Mouse (Mus musculus): ENCODE results near the gene Sparcl1.

DNA sequence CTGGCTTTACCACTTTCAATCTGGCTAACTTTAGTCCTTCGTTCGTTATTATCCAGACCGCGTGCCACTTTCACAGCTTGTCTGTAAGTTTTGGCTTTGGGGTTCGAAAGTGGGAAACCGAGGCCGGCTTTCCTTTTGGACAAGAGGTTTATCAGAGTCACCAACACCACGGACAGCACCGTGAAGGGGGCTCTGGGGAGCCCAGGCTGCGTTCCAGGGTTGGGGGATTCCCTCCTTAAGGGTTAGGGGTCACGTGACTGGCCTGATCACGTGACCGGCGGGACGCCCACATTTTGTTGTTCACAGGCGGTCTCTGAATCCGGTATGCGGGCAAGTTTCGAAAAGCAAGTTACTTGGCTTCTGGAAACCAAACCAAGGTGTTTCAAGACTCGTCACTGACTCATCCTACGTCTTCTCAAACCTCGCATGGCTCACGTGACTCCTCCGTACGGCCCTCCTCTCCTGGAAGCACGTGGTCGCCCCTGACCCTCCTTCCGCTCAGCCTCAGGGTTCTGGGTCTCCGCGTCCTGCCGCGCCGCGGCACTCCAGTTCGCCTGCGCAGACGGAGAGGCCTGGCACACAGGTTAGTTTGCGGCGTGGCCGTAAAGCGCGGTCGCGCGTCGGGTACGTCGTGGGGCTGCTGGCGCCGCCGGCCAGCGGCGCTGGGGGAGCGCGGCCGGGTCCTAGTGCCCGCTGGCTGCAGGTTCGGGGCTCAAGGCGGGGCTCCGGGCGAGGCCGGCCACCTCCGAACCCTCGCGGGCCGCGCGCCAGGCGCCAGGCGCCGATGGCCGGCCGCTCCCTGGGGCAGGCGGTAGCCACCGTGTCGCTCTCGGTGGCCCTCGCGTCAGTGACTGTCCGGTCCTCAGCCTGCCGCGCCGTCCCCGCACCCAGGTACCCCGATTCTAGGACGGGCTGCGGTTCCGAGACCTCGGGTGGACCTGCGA, 67.0 kb downstream of the Sparcl1 start, which contains the start of gene Nudt9:
- TF ChIP-seq CTCF (IDR thresholded peaks at IDR 0.05; ENCODE audit: borderline replicate concordance, control insufficient read depth, extremely low read depth, insufficient read depth, low read length, poor library complexity) = peak; percentile 57; the same call in 1 of the 2 replicates
- peak; percentile 72 for TF ChIP-seq POLR2A (IDR thresholded peaks at IDR 0.05; ENCODE audit: control insufficient read depth, extremely low read depth, insufficient read depth, low read length, poor library complexity)
